Mouse (Mus musculus): ENCODE data around the gene H2al2b. TPM values are rescaled to one million over a fixed set of nuclear protein-coding genes. Genes with fewer than 3 reads are reported as not detected.
"Not testable (repeated sequence)": the region's sequence is repeated elsewhere in the genome, so short reads cannot be mapped to it uniquely, and the experiment has no call there.

Gene H2al2b
- polyA plus RNA-seq (2015; fragmentation: Nextera tagmentation; extraction: Ambion mirVana), result not detected in 2 replicates

DNA sequence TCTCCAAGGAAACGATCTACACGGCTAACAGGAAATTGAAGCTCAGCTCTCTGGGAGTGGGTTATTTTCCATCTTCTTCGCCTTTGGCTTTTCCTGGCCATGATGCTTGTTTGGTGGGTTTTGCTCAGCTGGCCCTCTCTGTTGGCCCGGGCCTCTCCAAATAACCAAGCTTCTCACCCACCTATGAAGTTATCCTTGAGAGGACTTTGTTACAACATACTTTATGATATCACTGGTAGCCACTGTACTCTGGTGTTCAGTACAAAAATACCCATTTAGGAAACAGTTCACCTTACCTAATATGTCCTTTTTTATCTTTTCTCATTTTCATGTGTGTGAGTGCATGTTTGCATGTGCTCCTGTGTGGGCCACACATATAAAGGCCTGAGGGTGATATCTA, at the start of gene H2al2b:
TSS of gene H2al2b (minus strand) at position 101 of the 400 bp plus-strand sequence.
- not testable (repeated sequence) for H3K27ac ChIP-seq (replicated peaks); H3K27me3 ChIP-seq; H3K4me1 ChIP-seq (replicated peaks); H3K9ac ChIP-seq; H3K9me3 ChIP-seq (replicated peaks); H3K4me3 ChIP-seq (replicated peaks); ATAC-seq (ENCODE audit: insufficient read depth); H3K4me2 ChIP-seq; H3K36me3 ChIP-seq (replicated peaks)
- no CpG with 5 or more reads among the region's 4 CpGs for WGBS (ENCODE audit: insufficient replicate concordance)

Other genes starting within 250 kb of the H2al2b start
- gene H2al2c, start 121.6 kb downstream of the H2al2b start, polyA plus RNA-seq (2015; fragmentation: Nextera tagmentation; extraction: Ambion mirVana), result not detected in 2 replicates
- not detected in 2 replicates for gene Sry, start 57.0 kb downstream of the H2al2b start, polyA plus RNA-seq (2015; fragmentation: Nextera tagmentation; extraction: Ambion mirVana)
- gene Gm4064, start 75.5 kb upstream of the H2al2b start, polyA plus RNA-seq (2015; fragmentation: Nextera tagmentation; extraction: Ambion mirVana), result not detected in 2 replicates
- not detected in 2 replicates for gene Rbmy, start 110.0 kb upstream of the H2al2b start, polyA plus RNA-seq (2015; fragmentation: Nextera tagmentation; extraction: Ambion mirVana)
- gene Gm10256, start 110.0 kb upstream of the H2al2b start, polyA plus RNA-seq (2015; fragmentation: Nextera tagmentation; extraction: Ambion mirVana), result not detected in 2 replicates
- gene Gm10352, start 180.3 kb upstream of the H2al2b start, polyA plus RNA-seq (2015; fragmentation: Nextera tagmentation; extraction: Ambion mirVana), result not detected in 2 replicates
- not detected in 2 replicates for gene Gm29289, start 211.9 kb upstream of the H2al2b start, polyA plus RNA-seq (2015; fragmentation: Nextera tagmentation; extraction: Ambion mirVana)

Data from liver, embryonic 15.5 days (tissue).